Mouse (Mus musculus) erythroblast, embryonic 14.5 days (primary cell): ENCODE results near the gene Os9. TPM values are rescaled to one million over a fixed set of nuclear protein-coding genes. Genes with fewer than 3 reads are reported as not detected.
"Not testable (repeated sequence)": the region's sequence is repeated elsewhere in the genome, so short reads cannot be mapped to it uniquely, and the experiment has no call there.

Experiments used
- H3K27me3 ChIP-seq: 2 replicates; pipeline ENCODE4 v1.6.1; 2012; ENCODE audit warnings: inconsistent platforms; ENCODE audit not compliant: control insufficient read depth
- H3K36me3 ChIP-seq: 2 replicates; pipeline ENCODE4 v1.6.1; 2012; ENCODE audit warnings: mild to moderate bottlenecking, inconsistent platforms; ENCODE audit not compliant: control insufficient read depth
- H3K4me1 ChIP-seq: 2 replicates; pipeline ENCODE4 v1.6.1; 2012; ENCODE audit warnings: inconsistent platforms; ENCODE audit not compliant: control insufficient read depth
- H3K4me3 ChIP-seq: replicated peaks from 2 replicates; pipeline ENCODE3; 2012; ENCODE audit warnings: moderate library complexity, mild to moderate bottlenecking, inconsistent platforms
- H3K9me3 ChIP-seq: 2 replicates; pipeline ENCODE4 v1.6.1; 2012; ENCODE audit warnings: low read length, inconsistent platforms, mixed read lengths; ENCODE audit not compliant: control insufficient read depth
- GATA1 ChIP-seq: IDR thresholded peaks from 2 replicates; pipeline ENCODE4 v1.6.1; 2012; ENCODE audit warnings: low read length, inconsistent platforms, mixed read lengths
- TAL1 ChIP-seq: IDR thresholded peaks from 3 replicates; pipeline ENCODE4 v1.6.1; 2012; ENCODE audit warnings: low read length, inconsistent platforms, mixed read lengths
- polyA plus RNA-seq: library from polyadenylated mRNA; stranded (reverse); fragments of >175 nt; gene quantifications from 2 replicates; pipeline ENCODE4 v1.2.3, GENCODE M21; 2012

Gene Os9
- polyA plus RNA-seq, 1 experiment = 13.2 TPM

DNA sequence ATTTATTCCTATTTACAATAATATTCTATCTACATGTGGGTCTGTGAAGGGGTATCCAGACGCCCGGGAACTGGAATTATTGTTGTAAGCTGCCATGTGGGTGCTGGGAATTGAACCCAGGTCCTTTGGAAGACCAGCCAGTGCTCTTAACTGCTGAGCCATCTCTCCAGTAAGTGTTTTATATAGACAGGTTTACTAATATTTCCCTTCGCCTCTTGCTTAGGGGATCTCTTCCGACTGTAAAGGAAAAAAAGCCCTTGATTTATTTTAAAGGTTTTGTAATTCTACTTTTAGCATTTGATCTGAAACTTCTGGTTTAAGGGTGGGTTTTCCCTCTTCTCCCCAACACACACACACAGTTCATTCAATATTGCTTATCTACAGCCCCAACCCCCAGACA lies 43.3 kb upstream of the Os9 start:
- Histone ChIP-seq H3K36me3 (no peaks in the 10 kb centered on the region), H3K9me3 (no peaks in the 10 kb centered on the region; the same call in 1 of the 2 replicates), H3K4me1 (peaks cover 29% of the 10 kb centered on the region), H3K4me3 (no peak overlapping the region), H3K27me3 (peaks cover 59% of the 10 kb centered on the region)
- TF ChIP-seq TAL1 (no peak), GATA1 (no peak)

DNA sequence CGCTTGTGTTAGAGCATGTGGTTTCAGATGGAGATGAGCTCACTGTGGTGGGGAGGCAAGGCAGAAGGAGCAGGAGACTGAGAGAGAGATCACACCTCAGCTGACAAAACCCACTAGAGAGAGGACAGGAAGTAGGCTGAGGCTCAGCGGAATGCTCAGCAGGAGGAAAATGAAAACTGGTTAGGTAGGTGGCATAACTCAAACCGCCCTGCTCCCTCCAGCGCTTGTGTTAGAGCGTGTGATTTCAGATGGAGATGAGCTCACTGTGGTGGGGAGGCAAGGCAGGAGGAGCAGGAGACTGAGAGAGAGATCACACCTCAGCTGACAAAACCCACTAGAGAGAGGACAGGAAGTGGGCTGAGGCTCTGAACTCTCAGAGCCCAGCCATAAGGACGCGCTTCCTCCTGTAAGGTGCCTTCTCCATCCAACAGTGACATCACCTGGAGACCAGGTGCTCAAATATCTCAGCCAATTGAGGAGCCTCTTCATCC lies 41.9 kb upstream of the Os9 start:
- Histone ChIP-seq H3K4me1 (peaks cover 29% of the 10 kb centered on the region), H3K27me3 (peaks cover 49% of the 10 kb centered on the region)
- H3K4me3 ChIP-seq, H3K9me3 ChIP-seq, H3K36me3 ChIP-seq: not testable (repeated sequence)

DNA sequence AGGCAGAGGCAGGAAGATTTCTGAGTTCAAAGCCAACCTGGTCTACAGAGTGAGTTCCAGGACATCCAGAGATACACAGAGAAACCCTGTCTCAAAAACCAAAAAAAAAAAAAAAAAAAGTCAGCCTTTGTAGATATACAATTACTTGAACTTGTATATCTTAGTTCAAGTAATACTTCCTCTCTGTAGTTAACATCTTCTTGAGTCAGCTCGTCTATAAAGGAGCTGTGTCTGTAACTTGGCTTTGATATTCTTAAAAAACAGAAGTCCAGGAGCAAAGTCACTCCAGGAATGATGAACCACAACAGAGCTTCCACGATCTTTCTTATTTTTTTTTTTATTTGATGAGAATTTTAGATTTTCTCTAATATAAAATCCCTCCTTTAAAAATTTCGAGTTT lies 39.8 kb upstream of the Os9 start:
- Histone ChIP-seq H3K4me1 (peaks cover 13% of the 10 kb centered on the region), H3K36me3 (no peaks in the 10 kb centered on the region), H3K27me3 (peaks cover 28% of the 10 kb centered on the region), H3K4me3 (no peak overlapping the region), H3K9me3 (no peaks in the 10 kb centered on the region; the same call in 1 of the 2 replicates)
- TF ChIP-seq GATA1 = no peak
- TF ChIP-seq TAL1 = no peak

DNA sequence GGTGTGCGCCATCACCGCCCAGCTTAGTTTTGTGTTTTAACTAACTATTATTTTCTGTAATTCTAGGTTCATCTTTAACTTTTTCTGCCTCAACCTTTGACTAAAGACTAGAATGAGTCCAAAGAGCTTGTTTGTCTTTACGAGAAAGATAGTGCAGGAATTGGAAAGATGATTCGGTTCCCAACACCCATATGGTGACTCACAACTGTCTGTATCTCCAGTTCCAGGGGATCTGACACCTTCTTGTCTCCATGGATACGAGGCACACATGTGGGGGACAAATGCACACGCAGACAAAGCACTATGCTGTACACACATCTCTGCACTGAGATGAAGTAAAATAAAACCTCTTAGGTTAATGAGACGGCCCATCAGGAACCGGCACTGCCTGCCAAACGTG lies 39.1 kb upstream of the Os9 start:
- H3K4me3 ChIP-seq = no peak overlapping the region
- TF ChIP-seq TAL1 (no peak), GATA1 (no peak)
- H3K36me3 ChIP-seq = no peaks in the 10 kb centered on the region

DNA sequence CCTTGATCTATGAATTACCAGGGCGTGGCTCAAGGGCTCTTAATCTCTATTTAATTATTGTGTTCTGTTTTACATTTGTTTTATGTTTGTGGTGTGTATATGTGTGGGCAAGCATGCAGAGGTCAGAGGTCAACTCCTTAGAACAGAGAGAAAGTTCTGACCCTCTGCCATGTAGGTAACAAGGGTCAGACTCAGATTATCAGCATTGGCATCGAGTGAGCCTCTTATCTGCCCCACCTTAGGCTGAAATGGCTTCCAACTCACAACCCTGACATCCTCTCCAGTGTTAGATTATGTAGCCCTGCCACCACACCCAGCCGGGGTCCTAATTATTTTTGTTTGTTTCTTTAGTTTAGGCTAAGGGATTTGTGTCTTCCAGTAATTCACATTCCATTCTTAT lies 37.5 kb upstream of the Os9 start:
- Histone ChIP-seq H3K4me1 (no peaks in the 10 kb centered on the region), H3K36me3 (no peaks in the 10 kb centered on the region), H3K9me3 (no peaks in the 10 kb centered on the region), H3K27me3 (peaks cover 5% of the 10 kb centered on the region), H3K4me3 (no peak overlapping the region)
- TF ChIP-seq GATA1 = no peak

More for the DNA sequence above, 39.1 kb upstream of the Os9 start:
- peaks cover 22% of the 10 kb centered on the region for H3K27me3 ChIP-seq
- no peaks in the 10 kb centered on the region for H3K9me3 ChIP-seq
- H3K4me1 ChIP-seq = peaks cover 7% of the 10 kb centered on the region

DNA sequence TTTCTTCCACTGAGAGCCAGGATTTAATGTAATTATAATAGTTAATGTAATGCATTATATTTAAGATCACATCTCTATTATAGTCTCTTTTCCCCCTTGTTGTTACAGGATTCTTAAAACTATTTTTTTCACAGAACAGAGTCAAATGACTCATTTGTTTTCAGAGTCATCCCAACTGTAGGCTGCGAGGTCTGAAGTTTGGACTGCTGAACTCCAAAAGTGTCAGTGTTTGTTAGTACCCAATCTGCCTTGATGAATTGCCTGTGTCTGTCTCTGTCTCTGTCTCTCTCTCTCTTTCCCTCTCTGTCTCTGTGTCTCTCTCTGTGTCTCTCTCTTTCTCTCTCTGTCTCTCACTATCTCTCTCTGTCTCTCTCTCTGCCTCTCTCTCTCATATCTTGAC lies 35.6 kb upstream of the Os9 start:
- Histone ChIP-seq H3K36me3 (no peaks in the 10 kb centered on the region), H3K9me3 (peaks cover 4% of the 10 kb centered on the region; the same call in 1 of the 2 replicates)
- no peak for TF ChIP-seq TAL1
- TF ChIP-seq GATA1 = no peak

DNA sequence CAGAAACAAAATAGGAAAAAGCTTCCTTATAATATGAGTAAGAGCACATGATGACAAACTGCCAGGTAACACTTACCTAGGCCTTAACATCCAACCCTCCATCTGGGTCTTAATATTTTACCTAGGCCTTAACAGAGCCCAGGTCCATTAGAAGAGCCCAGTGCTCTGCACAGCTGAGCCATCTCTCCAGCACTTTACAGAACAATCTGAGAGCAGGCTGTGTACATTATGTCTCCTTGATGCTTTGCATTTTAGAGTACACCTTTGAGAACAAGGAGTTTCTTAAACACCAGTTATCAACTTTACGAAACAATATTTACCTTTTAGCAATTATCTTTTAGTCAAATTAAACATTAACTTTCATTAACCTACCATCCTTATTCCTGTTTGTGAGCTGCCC lies 35.2 kb upstream of the Os9 start:
- Histone ChIP-seq H3K4me3 (no peak overlapping the region), H3K27me3 (no peaks in the 10 kb centered on the region), H3K36me3 (no peaks in the 10 kb centered on the region), H3K4me1 (peaks cover 5% of the 10 kb centered on the region), H3K9me3 (peaks cover 4% of the 10 kb centered on the region; the same call in 1 of the 2 replicates)
- TF ChIP-seq TAL1 (no peak), GATA1 (no peak)

More for the DNA sequence above, 35.6 kb upstream of the Os9 start:
- Histone ChIP-seq H3K4me3 (no peak overlapping the region), H3K4me1 (peaks cover under 1% of the 10 kb centered on the region), H3K27me3 (no peaks in the 10 kb centered on the region)

DNA sequence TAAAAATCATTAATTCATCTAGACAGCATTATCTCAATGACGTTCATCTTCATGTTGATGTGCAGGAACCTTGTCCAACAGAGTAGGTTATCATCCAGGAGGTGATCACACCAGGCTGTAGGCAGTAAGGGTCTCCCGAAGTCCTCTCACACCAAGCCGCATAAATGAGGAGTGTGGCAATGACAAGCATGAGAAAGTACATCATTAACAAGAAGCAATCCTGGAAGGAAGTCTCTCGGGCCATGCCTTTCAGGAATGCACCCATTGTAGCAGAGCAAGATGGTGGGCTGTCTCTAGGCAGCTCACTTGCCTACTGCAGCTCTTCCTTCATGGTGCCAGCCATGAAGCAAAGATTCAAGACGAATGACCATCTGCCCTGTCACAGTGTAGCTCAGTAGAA lies 33.7 kb upstream of the Os9 start:
- Histone ChIP-seq H3K4me1 (peaks cover 8% of the 10 kb centered on the region), H3K36me3 (no peaks in the 10 kb centered on the region), H3K4me3 (no peak overlapping the region), H3K9me3 (peaks cover 4% of the 10 kb centered on the region; the same call in 1 of the 2 replicates), H3K27me3 (no peaks in the 10 kb centered on the region)
- no peak for TF ChIP-seq TAL1

DNA sequence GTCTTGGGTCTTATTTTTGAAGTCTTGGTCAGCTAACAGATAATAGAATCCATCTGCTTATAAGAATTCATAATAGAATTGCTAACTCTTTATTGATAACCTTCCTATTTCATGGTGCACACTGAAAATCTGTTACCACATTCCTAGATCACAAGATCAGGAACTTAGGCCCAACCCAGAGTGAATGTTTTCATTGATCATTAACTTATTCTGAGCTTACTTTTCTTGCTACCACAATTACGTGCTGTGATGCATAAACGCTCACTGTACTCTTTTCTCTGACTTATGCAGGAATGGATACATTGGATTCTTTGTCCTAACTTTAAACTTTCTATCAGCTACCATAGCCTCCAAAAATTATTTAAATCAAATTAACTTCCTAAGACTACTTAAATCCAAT lies 33.3 kb upstream of the Os9 start:
- H3K4me1 ChIP-seq = peaks cover 8% of the 10 kb centered on the region
- peaks cover 4% of the 10 kb centered on the region; the same call in 1 of the 2 replicates for H3K9me3 ChIP-seq
- H3K4me3 ChIP-seq = no peak overlapping the region
- TF ChIP-seq TAL1 (no peak), GATA1 (no peak)
- H3K36me3 ChIP-seq = no peaks in the 10 kb centered on the region
- H3K27me3 ChIP-seq = no peaks in the 10 kb centered on the region

DNA sequence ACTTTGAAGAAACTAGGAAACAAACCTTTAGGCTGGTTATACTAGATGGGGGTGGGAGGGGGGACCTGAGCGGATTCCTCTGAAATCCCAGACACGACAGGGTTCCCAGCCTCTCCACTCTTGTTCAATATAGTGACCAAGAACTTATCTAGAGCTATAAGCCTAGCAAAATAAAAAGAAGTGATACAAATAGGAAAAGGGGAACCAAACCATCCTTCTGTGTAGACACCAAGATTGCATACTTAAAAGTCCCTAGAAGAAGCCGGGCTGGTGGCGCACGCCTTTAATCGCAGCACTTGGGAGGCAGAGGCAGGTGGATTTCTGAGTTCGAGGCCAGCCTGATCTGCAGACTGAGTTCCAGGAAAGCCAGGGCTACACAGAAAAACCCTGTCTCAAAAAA lies 32.4 kb upstream of the Os9 start:
- TF ChIP-seq GATA1 (no peak), TAL1 (no peak)
- peaks cover 4% of the 10 kb centered on the region; the same call in 1 of the 2 replicates for H3K9me3 ChIP-seq
- no peak overlapping the region for H3K4me3 ChIP-seq
- H3K4me1 ChIP-seq = peaks cover 8% of the 10 kb centered on the region
- H3K27me3 ChIP-seq = no peaks in the 10 kb centered on the region
- H3K36me3 ChIP-seq = no peaks in the 10 kb centered on the region

DNA sequence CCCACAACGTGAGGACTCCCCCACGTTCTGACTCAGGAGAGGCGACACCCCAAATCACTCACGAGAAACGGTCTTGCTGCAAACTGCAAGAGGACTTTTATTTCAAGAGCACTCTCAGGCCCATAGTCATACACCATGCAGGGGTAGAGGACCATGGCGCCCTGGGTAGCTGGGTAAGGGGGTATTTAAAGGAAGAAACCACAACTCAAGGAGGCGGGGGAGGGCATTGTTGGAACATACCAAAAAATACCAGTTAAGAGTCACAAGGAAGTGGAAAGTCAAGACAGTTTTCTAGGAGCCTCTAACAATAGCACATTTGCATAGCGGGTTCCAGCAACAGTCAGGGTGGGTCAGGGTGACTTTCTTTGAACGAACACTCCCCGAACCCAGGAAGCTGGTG lies 31.6 kb upstream of the Os9 start:
- H3K36me3 ChIP-seq, H3K4me1 ChIP-seq: not testable (repeated sequence)

DNA sequence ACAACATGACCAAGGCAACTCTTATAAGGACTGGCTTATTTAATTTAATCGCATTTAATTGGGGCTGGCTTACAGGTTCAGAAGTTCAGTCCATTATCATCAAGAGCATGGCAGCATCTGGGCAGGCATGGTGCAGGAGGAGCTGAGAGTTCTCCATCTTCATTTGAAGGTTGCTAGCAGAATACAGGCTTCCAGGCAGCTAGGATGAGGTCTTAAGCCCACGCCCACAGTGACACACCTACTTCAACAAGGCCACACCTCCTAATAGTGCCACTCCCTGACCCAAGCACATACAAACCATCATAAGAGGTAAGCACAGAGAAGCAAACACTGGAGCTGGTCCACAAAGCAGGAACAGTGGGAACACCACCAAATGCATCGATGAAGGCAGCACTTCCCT lies 30.3 kb upstream of the Os9 start:
- H3K27me3 ChIP-seq = not testable (repeated sequence)

More for the DNA sequence above, 31.6 kb upstream of the Os9 start:
- not testable (repeated sequence) for H3K9me3 ChIP-seq, H3K4me3 ChIP-seq, H3K27me3 ChIP-seq

More for the DNA sequence above, 30.3 kb upstream of the Os9 start:
- H3K4me3 ChIP-seq, H3K9me3 ChIP-seq, H3K36me3 ChIP-seq, H3K4me1 ChIP-seq: not testable (repeated sequence)
